Mouse (Mus musculus): ENCODE data around the gene Wdr62. TPM values are rescaled to one million over a fixed set of nuclear protein-coding genes. Genes with fewer than 3 reads are reported as not detected.
A peak's percentile ranks its signal among the peaks of the same experiment; 100 is the strongest.

The Wdr62 gene
- polyA plus RNA-seq, 1 experiment, result 12.8 TPM

- Histone ChIP-seq H3ac (ENCODE audit: control insufficient read depth, insufficient read length, low read depth) (no peak overlapping the region), H3K79me2 (ENCODE audit: control insufficient read depth, insufficient read depth) (peaks cover 4% of the 10 kb centered on the region), H3K4me3 (ENCODE audit: insufficient read depth, poor library complexity, severe bottlenecking) (no peak overlapping the region), H3K27me3 (ENCODE audit: control insufficient read depth, insufficient read depth, insufficient read length) (no peaks in the 10 kb centered on the region), H3K36me3 (ENCODE audit: control insufficient read depth, insufficient read depth) (no peaks in the 10 kb centered on the region), H3K79me3 (ENCODE audit: low read depth) (no peaks in the 10 kb centered on the region)
- TF ChIP-seq USF1 (IDR thresholded peaks at IDR 0.05; ENCODE audit: low read depth) (no peak), MAX (IDR thresholded peaks at IDR 0.05) (no peak), MYOG (IDR thresholded peaks at IDR 0.05; ENCODE audit: control insufficient read depth, extremely low read depth, insufficient read length) (no peak), FOSL1 (IDR thresholded peaks at IDR 0.05; ENCODE audit: insufficient read depth, low read length, poor library complexity, severe bottlenecking) (no peak), CEBPB (IDR thresholded peaks at IDR 0.05; ENCODE audit: low read depth) (no peak), MYOD1 (IDR thresholded peaks at IDR 0.05; ENCODE audit: control insufficient read depth, insufficient read length, low read depth) (no peak), CTCF (IDR thresholded peaks at IDR 0.05; ENCODE audit: control insufficient read depth, insufficient read depth, insufficient read length) (no peak)
Measured at GRCm38 (mm10) chr7:30320946-30321345, 40.7 kb upstream of the Wdr62 start.

- Histone ChIP-seq H3K79me2 (ENCODE audit: control insufficient read depth, insufficient read depth) (peaks cover 4% of the 10 kb centered on the region), H3ac (ENCODE audit: control insufficient read depth, insufficient read length, low read depth) (no peak overlapping the region), H3K36me3 (ENCODE audit: control insufficient read depth, insufficient read depth) (no peaks in the 10 kb centered on the region), H3K27me3 (ENCODE audit: control insufficient read depth, insufficient read depth, insufficient read length) (no peaks in the 10 kb centered on the region), H3K4me3 (ENCODE audit: insufficient read depth, poor library complexity, severe bottlenecking) (no peak overlapping the region), H3K79me3 (ENCODE audit: low read depth) (no peaks in the 10 kb centered on the region)
- TF ChIP-seq MYOG (IDR thresholded peaks at IDR 0.05; ENCODE audit: control insufficient read depth, extremely low read depth, insufficient read length) (no peak), USF1 (IDR thresholded peaks at IDR 0.05; ENCODE audit: low read depth) (peak; percentile 54)
Measured at GRCm38 (mm10) chr7:30318142-30318541, 37.9 kb upstream of the Wdr62 start.

- Histone ChIP-seq H3K36me3 (ENCODE audit: control insufficient read depth, insufficient read depth) (no peaks in the 10 kb centered on the region), H3K4me3 (ENCODE audit: insufficient read depth, poor library complexity, severe bottlenecking) (no peak overlapping the region), H3K79me2 (ENCODE audit: control insufficient read depth, insufficient read depth) (no peaks in the 10 kb centered on the region), H3ac (ENCODE audit: control insufficient read depth, insufficient read length, low read depth) (no peak overlapping the region), H3K27me3 (ENCODE audit: control insufficient read depth, insufficient read depth, insufficient read length) (no peaks in the 10 kb centered on the region), H3K79me3 (ENCODE audit: low read depth) (no peaks in the 10 kb centered on the region)
- no peak for TF ChIP-seq CTCF (IDR thresholded peaks at IDR 0.05; ENCODE audit: control insufficient read depth, insufficient read depth, insufficient read length)
- no peak for TF ChIP-seq MAX (IDR thresholded peaks at IDR 0.05)
- TF ChIP-seq MYOG (IDR thresholded peaks at IDR 0.05; ENCODE audit: control insufficient read depth, extremely low read depth, insufficient read length), result no peak
- TF ChIP-seq USF1 (IDR thresholded peaks at IDR 0.05; ENCODE audit: low read depth), result no peak
- no peak for TF ChIP-seq CEBPB (IDR thresholded peaks at IDR 0.05; ENCODE audit: low read depth)
- TF ChIP-seq FOSL1 (IDR thresholded peaks at IDR 0.05; ENCODE audit: insufficient read depth, low read length, poor library complexity, severe bottlenecking), result no peak
- no peak for TF ChIP-seq MYOD1 (IDR thresholded peaks at IDR 0.05; ENCODE audit: control insufficient read depth, insufficient read length, low read depth)
Measured at GRCm38 (mm10) chr7:30315559-30316529, 35.6 kb upstream of the Wdr62 start.

DNA sequence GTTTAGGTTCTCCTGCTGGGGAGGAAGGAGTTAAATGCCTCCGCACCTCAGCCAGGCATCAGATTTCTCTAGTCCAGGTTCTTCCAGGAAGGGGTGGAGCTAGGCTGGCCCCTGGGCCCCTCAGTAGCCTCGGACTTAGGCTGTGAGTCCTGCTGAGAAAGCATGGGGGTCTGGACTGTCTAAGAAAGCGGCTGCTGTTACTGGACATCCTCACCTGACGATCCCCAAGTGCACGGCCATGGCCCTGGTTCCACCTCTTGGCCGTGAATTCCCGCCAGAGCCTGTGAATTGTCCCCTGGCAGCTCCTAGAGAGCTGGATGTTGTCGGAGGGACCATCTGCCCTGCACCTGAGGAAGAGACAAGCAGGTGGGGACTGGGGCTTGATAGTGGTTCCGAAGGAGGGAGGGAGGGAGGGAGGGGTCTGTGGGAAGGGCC lies 34.5 kb upstream of the Wdr62 start, which contains the start of gene Syne4:
TSS of gene Syne4 (plus strand) at position 87 of the 435 bp plus-strand sequence.
- TF ChIP-seq USF1 (IDR thresholded peaks at IDR 0.05; ENCODE audit: low read depth) (no peak), MYOD1 (IDR thresholded peaks at IDR 0.05; ENCODE audit: control insufficient read depth, insufficient read length, low read depth) (no peak), CTCF (IDR thresholded peaks at IDR 0.05; ENCODE audit: control insufficient read depth, insufficient read depth, insufficient read length) (no peak), CEBPB (IDR thresholded peaks at IDR 0.05; ENCODE audit: low read depth) (no peak), FOSL1 (IDR thresholded peaks at IDR 0.05; ENCODE audit: insufficient read depth, low read length, poor library complexity, severe bottlenecking) (no peak), MYOG (IDR thresholded peaks at IDR 0.05; ENCODE audit: control insufficient read depth, extremely low read depth, insufficient read length) (no peak), MAX (IDR thresholded peaks at IDR 0.05) (no peak)
- Histone ChIP-seq H3K4me3 (ENCODE audit: insufficient read depth, poor library complexity, severe bottlenecking) (no peak within 1 kb of the TSS), H3K79me2 (ENCODE audit: control insufficient read depth, insufficient read depth) (no peaks in the 10 kb centered on the region), H3ac (ENCODE audit: control insufficient read depth, insufficient read length, low read depth) (no peak within 1 kb of the TSS), H3K79me3 (ENCODE audit: low read depth) (no peaks in the 10 kb centered on the region), H3K36me3 (ENCODE audit: control insufficient read depth, insufficient read depth) (no peaks in the 10 kb centered on the region), H3K27me3 (ENCODE audit: control insufficient read depth, insufficient read depth, insufficient read length) (no peaks in the 10 kb centered on the region)

DNA sequence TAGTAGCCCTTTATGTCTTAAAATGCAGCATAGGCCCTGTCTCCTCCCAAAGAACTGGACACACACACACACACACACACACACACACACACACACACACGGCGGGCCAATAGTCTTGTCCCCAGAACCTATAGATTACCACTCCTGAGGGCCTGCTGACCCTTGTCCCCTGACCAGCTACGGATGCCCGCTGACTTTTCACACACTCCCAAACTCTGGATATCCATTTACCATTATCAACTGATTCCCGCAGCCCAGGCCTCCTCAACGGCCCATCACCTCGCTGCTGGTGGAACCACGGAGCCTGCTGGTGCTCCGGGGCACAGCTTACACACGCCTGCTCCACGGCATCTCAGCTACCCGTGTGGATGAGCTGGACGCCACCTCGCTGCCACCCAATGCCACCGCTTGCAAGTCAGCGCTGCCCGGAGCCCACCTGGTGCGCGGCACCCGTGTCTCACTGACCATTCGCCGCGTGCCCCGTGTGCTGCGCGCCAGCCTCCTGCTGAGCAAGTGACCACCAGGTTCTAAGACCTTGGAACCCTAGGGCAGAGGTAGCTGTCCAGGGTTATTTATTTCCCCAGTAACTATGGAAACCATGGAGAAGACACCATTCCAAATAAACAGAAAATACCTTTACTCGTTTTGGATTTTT lies 33.6 kb upstream of the Wdr62 start:
- H3K79me2 ChIP-seq (ENCODE audit: control insufficient read depth, insufficient read depth), result peaks cover 5% of the 10 kb centered on the region
- TF ChIP-seq CEBPB (IDR thresholded peaks at IDR 0.05; ENCODE audit: low read depth) (no peak), USF1 (IDR thresholded peaks at IDR 0.05; ENCODE audit: low read depth) (no peak), MAX (IDR thresholded peaks at IDR 0.05) (no peak), CTCF (IDR thresholded peaks at IDR 0.05; ENCODE audit: control insufficient read depth, insufficient read depth, insufficient read length) (no peak)
- H3K27me3 ChIP-seq (ENCODE audit: control insufficient read depth, insufficient read depth, insufficient read length), result no peaks in the 10 kb centered on the region
- H3K4me3 ChIP-seq (ENCODE audit: insufficient read depth, poor library complexity, severe bottlenecking), result no peak overlapping the region
- no peaks in the 10 kb centered on the region for H3K79me3 ChIP-seq (ENCODE audit: low read depth)
- no peak overlapping the region for H3ac ChIP-seq (ENCODE audit: control insufficient read depth, insufficient read length, low read depth)
- no peaks in the 10 kb centered on the region for H3K36me3 ChIP-seq (ENCODE audit: control insufficient read depth, insufficient read depth)

Data from C2C12 (cell line).